In the genomic region with DNA sequence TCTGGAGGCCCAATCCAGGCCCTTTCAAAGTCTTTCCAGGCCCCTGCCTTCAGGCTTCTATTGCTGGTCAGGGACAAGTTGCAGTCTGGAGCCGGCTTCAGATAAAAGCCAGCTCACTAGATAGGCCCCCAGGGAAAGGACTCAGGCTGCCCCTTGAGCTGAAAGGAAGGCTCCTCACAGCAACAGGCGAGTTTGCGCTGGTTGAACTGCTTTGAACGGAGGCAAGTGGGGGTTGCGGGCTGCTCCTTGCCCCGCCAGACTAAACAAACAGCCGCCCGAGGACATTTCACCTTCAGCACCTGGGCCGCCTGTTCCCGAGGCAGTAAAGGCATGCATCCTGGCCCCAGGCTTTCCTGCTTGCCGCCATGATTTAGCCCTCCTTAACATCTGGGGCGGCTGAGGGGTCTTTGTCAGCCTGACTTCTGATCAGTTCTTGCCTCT, we compare ENCODE assay signal across 16 mouse cellular contexts. TPM values are rescaled to one million over a fixed set of nuclear protein-coding genes. Genes with fewer than 3 reads are reported as not detected.
A peak's percentile ranks its signal among the peaks of the same experiment; 100 is the strongest.
DNase-seq lines count a peak whose midpoint lies in the region; ATAC-seq lines count a peak whose summit lies in the region.
"Had no signal": no experiment of that assay in that cellular context is flagged by ENCODE, and none has a peak within 500 bp of the region (broad histone marks: within the 10 kb centered on the region; RNA-seq: fewer than 3 reads in every experiment).

No protein-coding gene starts in this region.

- no peak for ATAC-seq in kidney, embryonic 16.5 days (ENCODE audit: low FRiP score, low TSS enrichment)
- no peak for ATAC-seq in neural tube, embryonic 12.5 days (ENCODE audit: low FRiP score, low read depth)
- ATAC-seq: CD4-positive, CD25-positive, alpha-beta regulatory T cell, adult 4 months had no signal

- intact Hi-C loops in left cerebral cortex, postnatal 36 days (cut with DNase I), result no loop called here

- H3K36me3 ChIP-seq in kidney, embryonic 16.5 days (ENCODE audit: insufficient read depth, low read length), result no peaks in the 10 kb centered on the region; the same call in 1 of the 2 replicates
- no peaks in the 10 kb centered on the region for H3K36me3 ChIP-seq in neural tube, embryonic 12.5 days
- H3K36me3 ChIP-seq: heart, embryonic 13.5 days; hindbrain, embryonic 15.5 days had no signal

- peaks cover 30% of the 10 kb centered on the region for H3K4me1 ChIP-seq in kidney, embryonic 16.5 days (ENCODE audit: insufficient read depth, low read length)
- peaks cover 9% of the 10 kb centered on the region; the same call in 1 of the 2 replicates for H3K4me1 ChIP-seq in neural tube, embryonic 12.5 days
- H3K4me1 ChIP-seq: hindbrain, embryonic 15.5 days had no signal

- peak; percentile 22 for DNase-seq in kidney, adult 18-20 months
- DNase-seq in kidney, adult 9 months, result no peak
- peak; percentile 26 for DNase-seq in R1 (ENCODE audit: low read depth, low spot score)
- no peak for DNase-seq in left cerebral cortex, postnatal 36 days (ENCODE audit: low spot score in 2 of 2)
- DNase-seq in cerebellum, postnatal 4 days (ENCODE audit: low spot score in 2 of 2), result no peak
- DNase-seq: adrenal gland, postnatal 10 days; layer of hippocampus, postnatal 36 days; retina, postnatal 1 day had no signal

- 7% methylated on average over 12 of the region's 12 CpGs for WGBS in kidney, embryonic 16.5 days
- WGBS in neural tube, embryonic 12.5 days, result under 1% methylated on average over 12 of the region's 12 CpGs

- no peaks in the 10 kb centered on the region for H3K9me3 ChIP-seq in kidney, embryonic 16.5 days (ENCODE audit: low read length)
- H3K9me3 ChIP-seq in neural tube, embryonic 12.5 days, result no peaks in the 10 kb centered on the region
- H3K9me3 ChIP-seq: heart, embryonic 13.5 days; hindbrain, embryonic 15.5 days had no signal

- H3K27me3 ChIP-seq in kidney, embryonic 16.5 days (ENCODE audit: insufficient read depth, low read length), result 0 out of 2 replicates have a peak, but pooled peaks cover 6% of the 10 kb centered on the region
- peaks cover 83% of the 10 kb centered on the region for H3K27me3 ChIP-seq in neural tube, embryonic 12.5 days (replicated peaks)

- H3K4me2 ChIP-seq in kidney, embryonic 16.5 days (replicated peaks; ENCODE audit: low read depth, low read length), result peak overlapping the region; percentile 78
- peak overlapping the region; percentile 58 for H3K4me2 ChIP-seq in neural tube, embryonic 12.5 days (replicated peaks)
- H3K4me2 ChIP-seq: heart, embryonic 13.5 days; hindbrain, embryonic 15.5 days had no signal

- peak overlapping the region; percentile 80 for H3K4me3 ChIP-seq in kidney, embryonic 16.5 days (ENCODE audit: low read length)
- peak overlapping the region; percentile 39 for H3K4me3 ChIP-seq in neural tube, embryonic 12.5 days
- H3K4me3 ChIP-seq: heart, embryonic 13.5 days; hindbrain, embryonic 15.5 days had no signal

- peak overlapping the region; percentile 96 for H3K27ac ChIP-seq in kidney, embryonic 16.5 days (ENCODE audit: low read length)
- H3K27ac ChIP-seq in neural tube, embryonic 12.5 days, result 0 out of 2 replicates have a peak overlapping the region, but pooled peaks have one; percentile 10
- H3K27ac ChIP-seq: heart, embryonic 13.5 days; hindbrain, embryonic 15.5 days; liver, embryonic 14.5 days had no signal

- peak overlapping the region; percentile 98 for H3K9ac ChIP-seq in kidney, embryonic 16.5 days (replicated peaks; ENCODE audit: low read length)
- peak overlapping the region; percentile 64 for H3K9ac ChIP-seq in neural tube, embryonic 12.5 days
- H3K9ac ChIP-seq: heart, embryonic 13.5 days; hindbrain, embryonic 15.5 days; liver, embryonic 14.5 days had no signal

RNA-seq across cellular contexts. Expression of gene Hoxa11, which starts 1.9 kb away (rescaled TPM):
- polyA plus RNA-seq in kidney, embryonic 16.5 days (2015; fragmentation: Nextera tagmentation; extraction: Ambion mirVana), result 27.9 and 31.8 TPM in 2 replicates
- 10.8 and 13.4 TPM in 2 replicates for polyA plus RNA-seq in neural tube, embryonic 12.5 days (2016; fragmentation: Nextera tagmentation; extraction: Ambion mirVana)
- not detected for total RNA-seq in left cerebral cortex, postnatal 36 days (2021)
- total RNA-seq: adrenal gland, postnatal 10 days; layer of hippocampus, postnatal 36 days; monocyte, adult 5-6 weeks had no signal
- polyA plus RNA-seq: CD4-positive, CD25-positive, alpha-beta regulatory T cell, adult 4 months; cortical plate, adult 2 months; heart, embryonic 13.5 days; hindbrain, embryonic 15.5 days; liver, embryonic 14.5 days had no signal

RNA-seq across cellular contexts. Expression of gene Hoxa10, which starts 3.0 kb away (rescaled TPM):
- polyA plus RNA-seq in kidney, embryonic 16.5 days (2015; fragmentation: Nextera tagmentation; extraction: Ambion mirVana), result 147 and 154 TPM in 2 replicates
- 108 and 119 TPM in 2 replicates for polyA plus RNA-seq in neural tube, embryonic 12.5 days (2016; fragmentation: Nextera tagmentation; extraction: Ambion mirVana)
- not detected for total RNA-seq in left cerebral cortex, postnatal 36 days (2021)
- total RNA-seq: layer of hippocampus, postnatal 36 days; monocyte, adult 5-6 weeks had no signal
- polyA plus RNA-seq: CD4-positive, CD25-positive, alpha-beta regulatory T cell, adult 4 months; cortical plate, adult 2 months; heart, embryonic 13.5 days had no signal

RNA-seq across cellular contexts. Expression of gene Hoxa9, which starts 12.8 kb away (rescaled TPM):
- 56.6 and 56.8 TPM in 2 replicates for polyA plus RNA-seq in kidney, embryonic 16.5 days (2015; fragmentation: Nextera tagmentation; extraction: Ambion mirVana)
- 124 and 131 TPM in 2 replicates for polyA plus RNA-seq in neural tube, embryonic 12.5 days (2016; fragmentation: Nextera tagmentation; extraction: Ambion mirVana)
- not detected for total RNA-seq in left cerebral cortex, postnatal 36 days (2021)
- total RNA-seq: layer of hippocampus, postnatal 36 days; monocyte, adult 5-6 weeks had no signal
- polyA plus RNA-seq: cortical plate, adult 2 months had no signal

RNA-seq across cellular contexts. Expression of gene Hoxa13, which starts 17.0 kb away (rescaled TPM):
- 0.15 TPM in 2 replicates for polyA plus RNA-seq in kidney, embryonic 16.5 days (2015; fragmentation: Nextera tagmentation; extraction: Ambion mirVana)
- polyA plus RNA-seq in neural tube, embryonic 12.5 days (2016; fragmentation: Nextera tagmentation; extraction: Ambion mirVana), result 0.10 and 1.3 TPM in 2 replicates
- not detected for total RNA-seq in left cerebral cortex, postnatal 36 days (2021)
- total RNA-seq: adrenal gland, postnatal 10 days; layer of hippocampus, postnatal 36 days; monocyte, adult 5-6 weeks had no signal
- polyA plus RNA-seq: CD4-positive, CD25-positive, alpha-beta regulatory T cell, adult 4 months; cortical plate, adult 2 months; heart, embryonic 13.5 days; hindbrain, embryonic 15.5 days had no signal

RNA-seq across cellular contexts. Expression of gene Hoxa7, which starts 22.0 kb away (rescaled TPM):
- 25.7 and 27.5 TPM in 2 replicates for polyA plus RNA-seq in kidney, embryonic 16.5 days (2015; fragmentation: Nextera tagmentation; extraction: Ambion mirVana)
- polyA plus RNA-seq in neural tube, embryonic 12.5 days (2016; fragmentation: Nextera tagmentation; extraction: Ambion mirVana), result 81.2 and 102 TPM in 2 replicates
- total RNA-seq in left cerebral cortex, postnatal 36 days (2021), result not detected
- total RNA-seq: layer of hippocampus, postnatal 36 days; monocyte, adult 5-6 weeks had no signal
- polyA plus RNA-seq: CD4-positive, CD25-positive, alpha-beta regulatory T cell, adult 4 months; cortical plate, adult 2 months had no signal

Comparison
In these comparisons a context has a peak if more than half of its experiments do, and no peak if none do; other contexts are left out.
1. DNase-seq: peak in kidney, adult 18-20 months (single experiment) and R1 (single experiment); none in kidney, adult 9 months (single experiment), left cerebral cortex, postnatal 36 days (0 of 2) and cerebellum, postnatal 4 days (0 of 2).